9 mouse cellular contexts compared by ENCODE assay signal in the genomic region with DNA sequence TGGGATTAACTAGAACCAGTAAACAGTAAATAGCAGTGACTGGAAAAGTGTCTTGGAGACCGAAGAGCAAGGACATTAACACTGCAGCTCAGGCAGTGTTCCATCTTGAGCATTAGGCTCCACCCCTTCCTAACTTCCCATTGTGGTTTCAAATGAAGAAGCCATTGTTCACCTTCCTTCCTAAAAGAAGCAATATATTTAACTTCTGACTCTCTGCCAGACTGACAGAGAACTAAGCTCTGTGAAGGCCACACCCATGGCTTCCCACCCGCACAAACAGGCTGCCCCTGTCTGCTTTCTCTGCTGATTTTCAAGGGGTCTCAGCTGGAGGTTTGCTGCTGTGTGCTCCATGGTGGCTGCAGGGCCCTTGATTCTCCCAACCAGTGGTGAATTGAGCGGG.
A peak's percentile ranks its signal among the peaks of the same experiment; 100 is the strongest.
DNase-seq lines count a peak whose midpoint lies in the region; ATAC-seq and TF ChIP-seq lines count a peak whose summit lies in the region.
"Had no signal": no experiment of that assay in that cellular context is flagged by ENCODE, and none has a peak within 500 bp of the region (broad histone marks: within the 10 kb centered on the region; RNA-seq: fewer than 3 reads in every experiment).

No protein-coding gene starts in this region.

- peak overlapping the region; percentile 51; the same call in 1 of the 2 replicates for H3K9ac ChIP-seq in heart, embryonic 16.5 days (ENCODE audit: low read length)
- no peak overlapping the region for H3K9ac ChIP-seq in midbrain, embryonic 11.5 days (ENCODE audit: low read length)

- 37% methylated on average over 3 of the region's 3 CpGs for WGBS in heart, embryonic 16.5 days
- WGBS in midbrain, embryonic 11.5 days = 46% methylated on average over 3 of the region's 3 CpGs

- peak; percentile 40; the same call in 1 of the 2 replicates for ATAC-seq in heart, embryonic 16.5 days (replicated peaks; ENCODE audit: extremely low read depth, insufficient read depth, low FRiP score)
- ATAC-seq in midbrain, embryonic 11.5 days (ENCODE audit: low FRiP score) = no peak
- ATAC-seq in erythroid progenitor cell, adult 5-6 weeks (replicated peaks; ENCODE audit: low FRiP score, poor library complexity, severe bottlenecking) = no peak

- no peaks in the 10 kb centered on the region for H3K9me3 ChIP-seq in heart, embryonic 16.5 days (replicated peaks; ENCODE audit: control insufficient read depth, low read length)
- H3K9me3 ChIP-seq in midbrain, embryonic 11.5 days (ENCODE audit: control insufficient read depth, low read length) = no peaks in the 10 kb centered on the region

- H3K27me3 ChIP-seq in heart, embryonic 16.5 days (ENCODE audit: control insufficient read depth, insufficient read depth, low read length) = no peaks in the 10 kb centered on the region
- H3K27me3 ChIP-seq in midbrain, embryonic 11.5 days (ENCODE audit: control insufficient read depth, insufficient read depth, low read length) = no peaks in the 10 kb centered on the region

- H3K36me3 ChIP-seq in heart, embryonic 16.5 days (ENCODE audit: control insufficient read depth, insufficient read depth) = no peaks in the 10 kb centered on the region
- H3K36me3 ChIP-seq in midbrain, embryonic 11.5 days (ENCODE audit: control insufficient read depth, insufficient read depth, low read length) = no peaks in the 10 kb centered on the region

- no peak for TF ChIP-seq CTCF in gastrocnemius, adult 2 months (IDR thresholded peaks at IDR 0.05)

- H3K4me3 ChIP-seq in gastrocnemius, adult 2 months = peak overlapping the region; percentile 29
- H3K4me3 ChIP-seq in brown adipose tissue, adult 24 weeks (ENCODE audit: insufficient read depth, low read depth, low read length) = no peak overlapping the region
- no peak overlapping the region for H3K4me3 ChIP-seq in heart, embryonic 16.5 days (ENCODE audit: low read length)
- H3K4me3 ChIP-seq in midbrain, embryonic 11.5 days (ENCODE audit: low read depth, low read length) = no peak overlapping the region

- DNase-seq in gastrocnemius, adult 2 months = no peak
- DNase-seq in gastrocnemius, postnatal 4 days (ENCODE audit: low spot score in 2 of 2) = no peak
- no peak for DNase-seq in midbrain, embryonic 11.5 days (ENCODE audit: low spot score, missing footprints)
- DNase-seq in spleen, postnatal 36 days (ENCODE audit: low spot score in 2 of 2) = no peak
- no peak for DNase-seq in thymus, postnatal 36 days
- DNase-seq: B cell, adult 2 months had no signal

- peak overlapping the region; percentile 85 for H3K27ac ChIP-seq in gastrocnemius, adult 2 months
- peak overlapping the region; percentile 87 for H3K27ac ChIP-seq in brown adipose tissue, adult 24 weeks (replicated peaks; ENCODE audit: low read depth, low read length)
- H3K27ac ChIP-seq in heart, embryonic 16.5 days (ENCODE audit: low read length) = peak overlapping the region; percentile 78
- 0 out of 2 replicates have a peak overlapping the region, but pooled peaks have one; percentile 32 for H3K27ac ChIP-seq in midbrain, embryonic 11.5 days (ENCODE audit: low read depth, low read length)

- peaks cover 64% of the 10 kb centered on the region for H3K4me1 ChIP-seq in brown adipose tissue, adult 24 weeks (ENCODE audit: control insufficient read depth, insufficient read depth, insufficient read length, low read length)
- H3K4me1 ChIP-seq in heart, embryonic 16.5 days (ENCODE audit: control insufficient read depth, insufficient read depth, low read length) = peaks cover 23% of the 10 kb centered on the region
- H3K4me1 ChIP-seq in midbrain, embryonic 11.5 days (ENCODE audit: control insufficient read depth, insufficient read depth, low read length) = 0 out of 2 replicates have a peak, but pooled peaks cover 3% of the 10 kb centered on the region

- intact Hi-C loops in gastrocnemius, adult 2 months (cut with DNase I) = loop anchor here (5.0 kb wide), 1 partner anchor 79 kb away; no protein-coding TSS in a partner anchor

- H3K4me2 ChIP-seq in heart, embryonic 16.5 days (ENCODE audit: low read depth, low read length) = peak overlapping the region; percentile 19; the same call in 1 of the 2 replicates
- no peak overlapping the region for H3K4me2 ChIP-seq in midbrain, embryonic 11.5 days

Comparison
In these comparisons a context has a peak if more than half of its experiments do, and no peak if none do; other contexts are left out.
1. H3K27ac ChIP-seq: peak in every context shown above with its lines; median percentile 87 in brown adipose tissue, adult 24 weeks; 85 in gastrocnemius, adult 2 months; 78 in heart, embryonic 16.5 days; 32 in midbrain, embryonic 11.5 days.